In the genomic region with DNA sequence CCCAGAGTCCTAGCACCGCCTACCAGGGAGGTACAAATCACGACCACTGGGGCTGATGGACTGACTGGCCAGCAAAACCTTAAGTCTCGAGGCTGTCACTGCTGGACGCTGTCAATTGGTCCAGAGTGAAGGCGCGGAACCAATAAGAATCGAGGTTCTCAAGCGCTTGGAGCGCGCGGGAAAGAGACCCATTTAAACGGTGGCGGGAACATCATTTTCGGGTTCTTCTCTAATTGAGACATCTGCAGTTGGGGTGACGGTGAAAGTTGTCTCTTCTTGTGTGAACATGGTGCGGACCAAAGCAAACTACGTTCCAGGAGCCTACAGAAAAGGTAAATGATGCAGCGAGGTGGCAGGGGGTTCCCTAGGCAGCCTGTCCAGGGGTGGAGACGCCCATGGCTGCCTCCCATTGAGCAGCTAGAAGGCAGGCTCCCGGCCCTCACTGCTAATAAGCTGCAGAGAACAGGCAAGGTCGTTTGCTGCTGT, we compare ENCODE assay signal across 8 mouse cellular contexts. TPM values are rescaled to one million over a fixed set of nuclear protein-coding genes. Genes with fewer than 3 reads are reported as not detected.
DNase-seq lines count a peak whose midpoint lies in the region; ATAC-seq and TF ChIP-seq lines count a peak whose summit lies in the region.

TSS of gene Pclaf (plus strand) at position 95 of the 486 bp plus-strand sequence.

- no peak for TF ChIP-seq POLR2A in bone marrow macrophage, adult 2 months (IDR thresholded peaks at IDR 0.05; ENCODE audit: borderline replicate concordance, low read depth, low read length)

- H3K36me3 ChIP-seq in E14TG2a.4 (ENCODE audit: insufficient read depth, low read length) = peaks cover 24% of the 10 kb centered on the region

- DNase-seq in forelimb bud, embryonic 11.5 days (ENCODE audit: low read depth, low spot score) = peak; percentile 95
- peak; percentile 27 to 52 for DNase-seq in layer of hippocampus, postnatal 14 days (ENCODE audit: low spot score in 2 of 2)
- peak; percentile 80 to 83 for DNase-seq in lung, postnatal 4 days
- peak; percentile 53 for DNase-seq in retina, postnatal 7 days (ENCODE audit: low read depth, low spot score)
- DNase-seq in urinary bladder, adult 18-20 months (ENCODE audit: low spot score in 2 of 2) = peak; percentile 13 to 40

- ATAC-seq in hematopoietic stem cell, adult 5-6 weeks (replicated peaks in 1 of 2; ENCODE audit: insufficient read depth in 1 of 2, low FRiP score in 2 of 2, low TSS enrichment in 1 of 2, low read depth in 1 of 2, poor library complexity in 2 of 2, severe bottlenecking in 2 of 2) = peak; percentile 92 to 99

- H3K9me3 ChIP-seq in E14TG2a.4 (ENCODE audit: low read length) = no peaks in the 10 kb centered on the region

- peaks cover 17% of the 10 kb centered on the region; the same call in 1 of the 2 replicates for H3K27me3 ChIP-seq in E14TG2a.4 (ENCODE audit: insufficient read depth, low read length)

- H3K4me1 ChIP-seq in E14TG2a.4 (replicated peaks; ENCODE audit: low read depth, low read length) = peaks cover 19% of the 10 kb centered on the region
- peaks cover 5% of the 10 kb centered on the region; the same call in 1 of the 2 replicates for H3K4me1 ChIP-seq in bone marrow macrophage, adult 2 months (ENCODE audit: control insufficient read depth, insufficient read depth, low read length)

- TF ChIP-seq CTCF in E14TG2a.4 (conservative IDR thresholded peaks at IDR 0.05; ENCODE audit: low read length) = no peak
- TF ChIP-seq CTCF in bone marrow macrophage, adult 2 months (IDR thresholded peaks at IDR 0.05; ENCODE audit: low read depth, low read length) = no peak

- H3K27ac ChIP-seq in bone marrow macrophage, adult 2 months (ENCODE audit: insufficient read depth, low read depth, low read length) = 0 out of 2 replicates have a peak within 1 kb of the TSS, but pooled peaks have one; percentile 27

- H3K4me3 ChIP-seq in E14TG2a.4 (replicated peaks; ENCODE audit: low read length) = peak within 1 kb of the TSS; percentile 79
- H3K4me3 ChIP-seq in bone marrow macrophage, adult 2 months (ENCODE audit: insufficient read depth, low read length) = peak within 1 kb of the TSS; percentile 85

RNA-seq across cellular contexts. Expression of gene Pclaf, which starts in this region (rescaled TPM):
- polyA plus RNA-seq in bone marrow macrophage, adult 2 months (2012; ENCODE audit: insufficient read depth, insufficient read length, missing spikeins) = 60.9 and 62.4 TPM in 2 replicates
- total RNA-seq in hematopoietic stem cell, adult 5-6 weeks (2017) = 114 and 135 TPM in 2 replicates
- 1 to 10 TPM; 1.5 to 3.7 TPM for total RNA-seq in layer of hippocampus, postnatal 14 days (2021)

Comparison
In these comparisons a context has a peak if more than half of its experiments do, and no peak if none do; other contexts are left out.
1. Peak in every context shown above with its lines: DNase-seq, ATAC-seq, H3K4me3 ChIP-seq and H3K27ac ChIP-seq.
2. RNA of gene Pclaf (total RNA-seq): 114 to 135 TPM in hematopoietic stem cell, adult 5-6 weeks; 1.5 to 3.7 TPM in layer of hippocampus, postnatal 14 days; every median in the first group is over 10 times any median in the second.
3. DNase-seq: peak in every context shown above with its lines; median percentile 95 in forelimb bud, embryonic 11.5 days; 82 in lung, postnatal 4 days; 53 in retina, postnatal 7 days; 40 in layer of hippocampus, postnatal 14 days; 26 in urinary bladder, adult 18-20 months.